16 mouse cellular contexts compared by ENCODE assay signal in the genomic region with DNA sequence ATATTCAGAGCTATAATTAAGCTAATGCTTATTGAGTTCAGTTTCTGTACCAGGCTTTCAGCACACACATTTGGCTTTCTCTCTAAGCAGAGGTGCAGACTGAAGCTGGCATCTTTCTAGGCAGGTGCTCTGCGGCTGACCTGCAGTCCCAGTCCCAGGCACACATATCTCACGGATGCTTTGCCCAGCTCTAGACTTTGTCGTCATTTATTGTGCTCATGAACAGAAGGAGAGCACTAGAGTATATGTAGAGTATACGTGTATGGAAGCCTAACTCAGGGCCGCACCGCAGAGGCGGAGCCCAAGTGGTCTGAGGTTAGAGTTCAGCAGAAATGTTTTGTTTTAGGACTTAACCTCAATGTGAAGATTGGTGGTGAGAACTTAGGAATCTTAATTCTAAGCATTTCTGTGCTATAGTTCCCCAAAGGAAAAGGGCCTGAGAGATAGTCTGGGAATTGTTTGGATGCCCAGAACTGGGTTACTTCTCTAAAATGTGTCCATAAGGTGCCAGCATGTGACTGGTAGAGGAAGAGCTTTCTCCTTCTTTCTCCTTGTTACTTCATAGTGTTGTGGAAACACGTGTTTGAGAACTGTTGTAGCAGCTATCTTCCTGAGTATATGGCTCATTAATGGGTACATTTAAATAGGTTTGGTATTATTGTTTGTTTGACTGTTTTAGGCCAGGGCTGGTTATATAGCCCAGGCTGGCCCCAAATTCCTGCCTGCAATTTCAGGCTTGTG. TPM values are rescaled to one million over a fixed set of nuclear protein-coding genes. Genes with fewer than 3 reads are reported as not detected.
DNase-seq lines count a peak whose midpoint lies in the region; ATAC-seq and TF ChIP-seq lines count a peak whose summit lies in the region.
"Had no signal": no experiment of that assay in that cellular context is flagged by ENCODE, and none has a peak within 500 bp of the region (broad histone marks: within the 10 kb centered on the region; RNA-seq: fewer than 3 reads in every experiment).

No protein-coding gene starts in this region.

- H3K36me3 ChIP-seq in megakaryocyte, embryonic 14.5 days (replicated peaks; ENCODE audit: low read length) = peaks cover 18% of the 10 kb centered on the region
- H3K36me3 ChIP-seq in intestine, postnatal 0 days (ENCODE audit: control insufficient read depth, insufficient read depth) = peaks cover 5% of the 10 kb centered on the region
- H3K36me3 ChIP-seq in heart, embryonic 11.5 days (ENCODE audit: control insufficient read depth, insufficient read depth, low read length) = no peaks in the 10 kb centered on the region
- H3K36me3 ChIP-seq: heart, embryonic 10.5 days; neural tube, embryonic 13.5 days had no signal

- no peak overlapping the region for H3K9ac ChIP-seq in intestine, postnatal 0 days (ENCODE audit: low read depth, low read length)
- H3K9ac ChIP-seq in heart, embryonic 11.5 days (ENCODE audit: low read depth, low read length) = no peak overlapping the region
- H3K9ac ChIP-seq: neural tube, embryonic 13.5 days had no signal

- peak; percentile 20 for ATAC-seq in inflammation-experienced regulatory T-cells, adult 6 months
- no peak for ATAC-seq in intestine, postnatal 0 days
- no peak for ATAC-seq in heart, embryonic 11.5 days (replicated peaks; ENCODE audit: insufficient number of reproducible peaks, low FRiP score, low TSS enrichment)
- ATAC-seq: forebrain, embryonic 14.5 days; midbrain, embryonic 16.5 days had no signal

- no peaks in the 10 kb centered on the region for H3K9me3 ChIP-seq in megakaryocyte, embryonic 14.5 days
- no peaks in the 10 kb centered on the region for H3K9me3 ChIP-seq in intestine, postnatal 0 days (ENCODE audit: control insufficient read depth)
- H3K9me3 ChIP-seq in heart, embryonic 11.5 days (replicated peaks; ENCODE audit: control insufficient read depth, low read length) = no peaks in the 10 kb centered on the region
- H3K9me3 ChIP-seq: heart, embryonic 10.5 days; neural tube, embryonic 13.5 days had no signal

- WGBS in intestine, postnatal 0 days = 57% methylated on average over 8 of the region's 8 CpGs
- 89% methylated on average over 8 of the region's 8 CpGs for WGBS in heart, embryonic 11.5 days (ENCODE audit: insufficient replicate concordance)

- TF ChIP-seq CTCF in intestine, postnatal 0 days (IDR thresholded peaks at IDR 0.05; ENCODE audit: low read depth) = no peak

- DNase-seq in thymus, postnatal 0 days (ENCODE audit: low spot score) = peak; percentile 23
- no peak for DNase-seq in thymus, postnatal 10 days (ENCODE audit: low spot score in 2 of 2)
- peak; percentile 47 for DNase-seq in thymus, postnatal 4 days
- DNase-seq in lung, adult 18-20 months = no peak
- DNase-seq: cerebellum, postnatal 14 days; gastrocnemius, postnatal 10 days; heart, postnatal 36 days had no signal

- H3K4me1 ChIP-seq in megakaryocyte, embryonic 14.5 days = peaks cover 73% of the 10 kb centered on the region
- H3K4me1 ChIP-seq in intestine, postnatal 0 days (replicated peaks; ENCODE audit: control insufficient read depth, insufficient read depth, low read length) = 0 out of 2 replicates have a peak, but pooled peaks cover 6% of the 10 kb centered on the region
- H3K4me1 ChIP-seq in heart, embryonic 11.5 days (ENCODE audit: control insufficient read depth, insufficient read depth, low read length) = peaks cover 6% of the 10 kb centered on the region
- H3K4me1 ChIP-seq: neural tube, embryonic 13.5 days had no signal

- H3K4me3 ChIP-seq in megakaryocyte, embryonic 14.5 days (replicated peaks) = peak overlapping the region; percentile 57
- no peak overlapping the region for H3K4me3 ChIP-seq in intestine, postnatal 0 days (ENCODE audit: low read depth, low read length)
- no peak overlapping the region for H3K4me3 ChIP-seq in heart, embryonic 11.5 days (ENCODE audit: low read depth, low read length)
- H3K4me3 ChIP-seq: heart, embryonic 10.5 days; neural tube, embryonic 13.5 days had no signal

- no peak overlapping the region for H3K4me2 ChIP-seq in intestine, postnatal 0 days (replicated peaks; ENCODE audit: low read depth)
- H3K4me2 ChIP-seq in heart, embryonic 11.5 days = no peak overlapping the region
- H3K4me2 ChIP-seq: neural tube, embryonic 13.5 days had no signal

- no peak overlapping the region for H3K27ac ChIP-seq in intestine, postnatal 0 days (ENCODE audit: low read depth, low read length)
- no peak overlapping the region for H3K27ac ChIP-seq in heart, embryonic 11.5 days (ENCODE audit: low read depth, low read length)
- H3K27ac ChIP-seq: kidney, postnatal 0 days; neural tube, embryonic 13.5 days had no signal

- H3K27me3 ChIP-seq in megakaryocyte, embryonic 14.5 days (replicated peaks) = no peaks in the 10 kb centered on the region
- H3K27me3 ChIP-seq in intestine, postnatal 0 days (replicated peaks; ENCODE audit: control insufficient read depth, insufficient read depth, low read length) = no peaks in the 10 kb centered on the region
- H3K27me3 ChIP-seq in heart, embryonic 11.5 days (ENCODE audit: control insufficient read depth, insufficient read depth, low read length) = no peaks in the 10 kb centered on the region
- H3K27me3 ChIP-seq: neural tube, embryonic 13.5 days had no signal

RNA-seq across cellular contexts. Expression of gene Wbp4, which starts 50.9 kb away (rescaled TPM):
- polyA plus RNA-seq in thymus, postnatal 0 days (2015; fragmentation: Nextera tagmentation; extraction: Ambion mirVana) = 45.7 and 49.9 TPM in 2 replicates
- polyA plus RNA-seq in inflammation-experienced regulatory T-cells, adult 6 months (2017; shearing (Covaris generic)) = 10 to 100 TPM; 28.3 to 31.3 (median 30.8) TPM
- polyA plus RNA-seq in megakaryocyte, embryonic 14.5 days (2012; ENCODE audit: insufficient read depth, low replicate concordance) = 3.9 and 4.4 TPM in 2 replicates
- 29.8 and 31.0 TPM in 2 replicates for polyA plus RNA-seq in intestine, postnatal 0 days (2015; fragmentation: Nextera tagmentation; extraction: Ambion mirVana)
- 35.7 and 38.2 TPM in 2 replicates for polyA plus RNA-seq in heart, embryonic 11.5 days (2014; fragmentation: Nextera tagmentation; extraction: Ambion mirVana)

RNA-seq across cellular contexts. Expression of gene Elf1, which starts 51.2 kb away (rescaled TPM):
- polyA plus RNA-seq in thymus, postnatal 0 days (2015; fragmentation: Nextera tagmentation; extraction: Ambion mirVana) = 86.6 and 108 TPM in 2 replicates
- polyA plus RNA-seq in inflammation-experienced regulatory T-cells, adult 6 months (2017; shearing (Covaris generic)) = 100 to 1,000 TPM; 128 to 177 (median 141) TPM
- 1.5 and 3.9 TPM in 2 replicates for polyA plus RNA-seq in megakaryocyte, embryonic 14.5 days (2012; ENCODE audit: insufficient read depth, low replicate concordance)
- 19.2 and 20.0 TPM in 2 replicates for polyA plus RNA-seq in intestine, postnatal 0 days (2015; fragmentation: Nextera tagmentation; extraction: Ambion mirVana)
- polyA plus RNA-seq in heart, embryonic 11.5 days (2014; fragmentation: Nextera tagmentation; extraction: Ambion mirVana) = 8.3 and 8.6 TPM in 2 replicates

RNA-seq across cellular contexts. Expression of gene Sugt1, which starts 55.3 kb away (rescaled TPM):
- 130 and 131 TPM in 2 replicates for polyA plus RNA-seq in thymus, postnatal 0 days (2015; fragmentation: Nextera tagmentation; extraction: Ambion mirVana)
- 100 to 1,000 TPM; 131 to 226 (median 153) TPM for polyA plus RNA-seq in inflammation-experienced regulatory T-cells, adult 6 months (2017; shearing (Covaris generic))
- 0.22 and 1.7 TPM in 2 replicates for polyA plus RNA-seq in megakaryocyte, embryonic 14.5 days (2012; ENCODE audit: insufficient read depth, low replicate concordance)
- 81.3 and 83.2 TPM in 2 replicates for polyA plus RNA-seq in intestine, postnatal 0 days (2015; fragmentation: Nextera tagmentation; extraction: Ambion mirVana)
- 118 and 119 TPM in 2 replicates for polyA plus RNA-seq in heart, embryonic 11.5 days (2014; fragmentation: Nextera tagmentation; extraction: Ambion mirVana)

Comparison
In these comparisons a context has a peak if more than half of its experiments do, and no peak if none do; other contexts are left out.
1. DNase-seq: peak in thymus, postnatal 0 days (single experiment) and thymus, postnatal 4 days (single experiment); none in thymus, postnatal 10 days (0 of 2) and lung, adult 18-20 months (0 of 2).
2. RNA of gene Sugt1, which starts 55.3 kb away (polyA plus RNA-seq): 131 to 226 TPM in inflammation-experienced regulatory T-cells, adult 6 months, 130 to 131 TPM in thymus, postnatal 0 days, 118 to 119 TPM in heart, embryonic 11.5 days and 81.3 to 83.2 TPM in intestine, postnatal 0 days; 0.22 to 1.7 TPM in megakaryocyte, embryonic 14.5 days; every median in the first group is over 10 times any median in the second.